Mouse (Mus musculus) E14TG2a.4 (cell line): ENCODE results near the gene Fam45a.
A peak's percentile ranks its signal among the peaks of the same experiment; 100 is the strongest.

Experiments
- CTCF ChIP-seq: conservative IDR thresholded peaks from 2 replicates; pipeline ENCODE4 v1.5.1; 2014; ENCODE audit warnings: low read length
- NANOG ChIP-seq: IDR thresholded peaks from 2 replicates; pipeline ENCODE4 v1.6.1; 2014; ENCODE audit warnings: borderline replicate concordance, low read length, mixed read lengths
- POU5F1 ChIP-seq: IDR thresholded peaks from 2 replicates; pipeline ENCODE4 v1.6.1; 2014; ENCODE audit warnings: low read length, borderline replicate concordance

DNA sequence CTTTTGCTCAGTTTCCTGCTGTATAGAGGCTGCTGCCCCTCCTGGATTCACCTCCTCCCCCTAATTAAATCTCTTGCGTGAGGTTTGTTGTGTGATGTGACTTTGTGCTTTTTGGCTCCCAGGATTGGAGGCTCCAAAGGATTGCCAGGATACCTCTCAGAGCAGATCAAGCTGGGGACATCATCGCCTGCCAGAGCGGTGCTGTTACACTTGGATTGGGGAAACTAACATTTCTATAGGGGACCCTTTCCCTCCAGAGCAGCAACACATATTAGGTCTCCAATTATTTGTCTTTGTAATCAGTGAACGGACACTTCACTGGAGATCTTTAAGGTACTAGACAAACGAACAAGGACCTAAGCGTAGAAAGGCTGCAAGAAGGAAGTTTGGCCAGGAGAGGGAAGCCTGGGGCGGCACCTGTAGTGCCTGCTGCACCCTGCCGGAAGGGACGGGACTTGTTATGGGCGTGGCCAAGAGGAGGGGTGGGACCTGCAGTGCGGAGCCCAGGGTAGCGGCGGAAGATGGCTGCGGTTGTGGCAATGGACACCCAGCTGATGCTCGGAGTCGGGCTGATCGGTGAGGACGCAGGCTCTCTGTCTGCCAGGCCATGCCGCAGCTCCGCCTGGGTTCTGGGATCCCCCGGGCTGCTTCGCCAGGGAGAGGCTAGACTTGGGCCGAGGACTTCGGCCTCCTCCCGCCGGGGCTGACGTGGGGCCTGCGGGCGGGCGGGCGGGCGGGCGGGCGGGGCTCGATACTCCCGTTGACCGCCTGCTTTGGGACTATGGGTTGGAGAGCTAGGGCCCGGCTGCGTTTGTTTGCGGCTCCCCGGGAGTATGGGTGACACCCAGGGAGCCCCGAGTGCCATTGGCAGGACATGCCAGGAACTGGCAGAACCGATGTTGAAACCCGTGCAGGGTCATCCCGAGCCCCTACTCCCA is at the start of gene Fam45a:
- TF ChIP-seq CTCF (peak; percentile 14; the same call in 1 of the 2 replicates), POU5F1 (no peak), NANOG (no peak)
